ENCODE assay signal across 7 mouse cellular contexts in the genomic region with DNA sequence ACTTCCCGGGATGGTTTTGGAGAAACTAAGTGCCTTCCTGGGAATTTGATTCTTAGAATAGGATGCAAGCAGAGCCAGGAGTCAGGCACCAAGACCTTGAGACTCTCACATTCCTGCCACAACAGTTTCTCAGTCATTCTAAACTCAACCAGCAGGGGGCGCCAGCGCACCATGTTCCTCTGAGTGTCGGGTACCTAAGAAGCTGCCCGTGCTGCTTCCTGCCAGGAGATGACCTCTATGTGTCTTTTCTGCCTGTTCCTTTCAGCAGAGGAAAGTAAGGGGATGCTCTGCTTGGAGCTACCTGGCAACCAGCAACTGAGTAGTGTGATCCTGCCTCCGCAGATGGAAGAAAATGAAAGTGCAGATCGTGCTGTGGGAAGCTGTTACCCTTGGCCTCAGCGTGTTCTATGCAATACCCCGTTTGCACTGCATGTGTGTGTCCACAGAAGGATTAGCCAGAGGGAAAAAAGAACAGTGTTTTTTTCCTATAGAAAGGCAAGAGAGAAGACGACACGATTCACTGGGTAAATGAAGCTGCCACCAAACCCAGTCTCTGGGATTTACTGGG. TPM values are rescaled to one million over a fixed set of nuclear protein-coding genes. Genes with fewer than 3 reads are reported as not detected.
DNase-seq lines count a peak whose midpoint lies in the region; ATAC-seq and TF ChIP-seq lines count a peak whose summit lies in the region.

No protein-coding gene starts in this region.

- peaks cover 3% of the 10 kb centered on the region for H3K4me1 ChIP-seq in midbrain, embryonic 11.5 days (ENCODE audit: control insufficient read depth, insufficient read depth, low read length)
- H3K4me1 ChIP-seq in small intestine, adult 2 months (ENCODE audit: control insufficient read depth, insufficient read depth, insufficient read length, low read length): no peaks in the 10 kb centered on the region; the same call in 1 of the 2 replicates

- peak; percentile 25; the same call in 1 of the 2 replicates for ATAC-seq in midbrain, embryonic 11.5 days (ENCODE audit: low FRiP score)

- no peak overlapping the region for H3K4me2 ChIP-seq in midbrain, embryonic 11.5 days

- no peaks in the 10 kb centered on the region for H3K36me3 ChIP-seq in midbrain, embryonic 11.5 days (ENCODE audit: control insufficient read depth, insufficient read depth, low read length)
- no peaks in the 10 kb centered on the region for H3K36me3 ChIP-seq in small intestine, adult 2 months (ENCODE audit: control insufficient read depth, insufficient read depth, low read length)

- H3K9me3 ChIP-seq in midbrain, embryonic 11.5 days (ENCODE audit: control insufficient read depth, low read length): no peaks in the 10 kb centered on the region

- no peaks in the 10 kb centered on the region for H3K27me3 ChIP-seq in midbrain, embryonic 11.5 days (ENCODE audit: control insufficient read depth, insufficient read depth, low read length)
- no peaks in the 10 kb centered on the region for H3K27me3 ChIP-seq in small intestine, adult 2 months (ENCODE audit: control insufficient read depth, insufficient read depth, low read length)

- intact Hi-C loops in left cerebral cortex, postnatal 36 days (cut with DNase I): loop anchor here (2.0 to 5.0 kb wide), 2 partner anchors 124 to 1109 kb away; no protein-coding TSS in a partner anchor

- 36% methylated on average over 11 of the region's 11 CpGs for WGBS in midbrain, embryonic 11.5 days
- WGBS in small intestine, adult 2 months: 47% methylated on average over 11 of the region's 11 CpGs

- H3K4me3 ChIP-seq in midbrain, embryonic 11.5 days (ENCODE audit: low read depth, low read length): no peak overlapping the region
- H3K4me3 ChIP-seq in small intestine, adult 2 months (ENCODE audit: low read depth, low read length): no peak overlapping the region

- no peak overlapping the region for H3K27ac ChIP-seq in midbrain, embryonic 11.5 days (ENCODE audit: low read depth, low read length)
- H3K27ac ChIP-seq in small intestine, adult 2 months (ENCODE audit: insufficient read depth, low read depth, low read length): no peak overlapping the region

- H3K9ac ChIP-seq in midbrain, embryonic 11.5 days (ENCODE audit: low read length): no peak overlapping the region

- peak; percentile 88 to 93 for DNase-seq in adrenal gland, adult 18-20 months (ENCODE audit: low spot score in 2 of 2)
- DNase-seq in cerebellum, postnatal 14 days: peak; percentile 97 to 98
- peak; percentile 96 to 97 for DNase-seq in frontal cortex, postnatal 36 days (ENCODE audit: low spot score in 2 of 2)
- peak; percentile 63 for DNase-seq in hindlimb bud, embryonic 11.5 days (ENCODE audit: extremely low spot score, low read depth, low spot score)
- DNase-seq in left cerebral cortex, postnatal 36 days (ENCODE audit: low spot score in 2 of 2): peak; percentile 89 to 92
- DNase-seq in midbrain, embryonic 11.5 days (ENCODE audit: low spot score, missing footprints): peak; percentile 100

- peak; percentile 97; the same call in 1 of the 2 replicates for TF ChIP-seq CTCF in small intestine, adult 2 months (IDR thresholded peaks at IDR 0.05; ENCODE audit: extremely low read depth, insufficient read length, insufficient replicate concordance, low read depth, low read length)

- no peak for TF ChIP-seq POLR2A in small intestine, adult 2 months (IDR thresholded peaks at IDR 0.05; ENCODE audit: low read depth, low read length)

RNA-seq across cellular contexts. Expression of a gene that starts 53.9 kb away (rescaled TPM):
- 10 to 100 TPM; 81.9 to 86.4 TPM for total RNA-seq in adrenal gland, adult 18-20 months (2021)
- 100 to 1,000 TPM in 1 of 2 experiments, 10 to 100 TPM in 1; 98.2 to 105 TPM for total RNA-seq in left cerebral cortex, postnatal 36 days (2021)
- 21.6 and 23.7 TPM in 2 replicates for polyA plus RNA-seq in midbrain, embryonic 11.5 days (2014; fragmentation: Nextera tagmentation; extraction: Ambion mirVana)
- polyA plus RNA-seq in small intestine, adult 2 months (2012; rRNA removed): 5.7 and 12.7 TPM in 2 replicates
